16 mouse cellular contexts compared by ENCODE assay signal in genomic region chr10:41088852-41089251, GRCm38 (mm10). TPM values are rescaled to one million over a fixed set of nuclear protein-coding genes. Genes with fewer than 3 reads are reported as not detected.
DNase-seq lines count a peak whose midpoint lies in the region; ATAC-seq and TF ChIP-seq lines count a peak whose summit lies in the region.
"Had no signal": no experiment of that assay in that cellular context is flagged by ENCODE, and none has a peak within 500 bp of the region (broad histone marks: within the 10 kb centered on the region; RNA-seq: fewer than 3 reads in every experiment).

No protein-coding gene starts in this region.

- H3K4me1 ChIP-seq in lung, embryonic 14.5 days (ENCODE audit: insufficient read depth) = no peaks in the 10 kb centered on the region
- no peaks in the 10 kb centered on the region for H3K4me1 ChIP-seq in lung, adult 2 months (ENCODE audit: control insufficient read depth, insufficient read depth, low read length)
- H3K4me1 ChIP-seq in limb, embryonic 14.5 days (ENCODE audit: control insufficient read depth, insufficient read depth, low read length) = no peaks in the 10 kb centered on the region
- H3K4me1 ChIP-seq: limb, embryonic 12.5 days had no signal

- no peak for ATAC-seq in lung, embryonic 14.5 days (ENCODE audit: insufficient read depth)
- ATAC-seq in limb, embryonic 14.5 days (ENCODE audit: low FRiP score, low read depth) = no peak
- ATAC-seq: liver, postnatal 0 days; midbrain, embryonic 16.5 days had no signal

- peak; percentile 59 for DNase-seq in lung, embryonic 14.5 days
- DNase-seq in lung, adult 2 months = no peak
- DNase-seq in NIH3T3 (ENCODE audit: low read depth) = peak; percentile 47
- DNase-seq in embryo, embryonic 10.5 days (ENCODE audit: low spot score) = peak; percentile 32
- peak; percentile 29 for DNase-seq in limb, embryonic 14.5 days (ENCODE audit: low spot score)
- DNase-seq in layer of hippocampus, adult 9-11 months = no peak
- DNase-seq in urinary bladder, postnatal 36 days (ENCODE audit: low spot score in 2 of 2) = no peak
- DNase-seq: cerebellum, adult 18-20 months; kidney, adult 8-10 months; liver, postnatal 0 days; right cerebral cortex, postnatal 14 days; thymus, adult 18-20 months had no signal

- TF ChIP-seq CTCF in lung, embryonic 14.5 days (IDR thresholded peaks at IDR 0.05; ENCODE audit: low read depth) = no peak
- no peak for TF ChIP-seq CTCF in lung, adult 2 months (IDR thresholded peaks at IDR 0.05; ENCODE audit: insufficient read depth, low read length)

- 50% methylated on average over 7 of the region's 7 CpGs for WGBS in lung, embryonic 14.5 days
- WGBS in lung, adult 2 months = 48% methylated on average over 7 of the region's 7 CpGs
- WGBS in limb, embryonic 14.5 days = 47% methylated on average over 7 of the region's 7 CpGs

- H3K9me3 ChIP-seq in lung, embryonic 14.5 days (ENCODE audit: low read depth, low read length) = no peaks in the 10 kb centered on the region
- H3K9me3 ChIP-seq in limb, embryonic 14.5 days (ENCODE audit: control insufficient read depth, low read length) = no peaks in the 10 kb centered on the region
- H3K9me3 ChIP-seq: limb, embryonic 12.5 days had no signal

- H3K27ac ChIP-seq in lung, embryonic 14.5 days (ENCODE audit: low read depth) = no peak overlapping the region
- no peak overlapping the region for H3K27ac ChIP-seq in limb, embryonic 14.5 days (replicated peaks; ENCODE audit: low read depth, low read length)
- H3K27ac ChIP-seq: hindbrain, embryonic 14.5 days; limb, embryonic 12.5 days had no signal

- no peak for TF ChIP-seq POLR2A in lung, adult 2 months (IDR thresholded peaks at IDR 0.05; ENCODE audit: borderline replicate concordance, extremely low read depth, low read depth, low read length)
- no peak for TF ChIP-seq POLR2A in limb, embryonic 14.5 days (IDR thresholded peaks at IDR 0.05; ENCODE audit: borderline replicate concordance, extremely low read depth, insufficient read depth, insufficient read length)

- no peaks in the 10 kb centered on the region for H3K36me3 ChIP-seq in lung, embryonic 14.5 days (ENCODE audit: insufficient read depth)
- H3K36me3 ChIP-seq in limb, embryonic 14.5 days (ENCODE audit: control insufficient read depth, insufficient read depth, low read length) = no peaks in the 10 kb centered on the region
- H3K36me3 ChIP-seq: limb, embryonic 12.5 days had no signal

- no peak overlapping the region for H3K4me3 ChIP-seq in lung, embryonic 14.5 days (ENCODE audit: low read depth, low read length)
- no peak overlapping the region for H3K4me3 ChIP-seq in lung, adult 2 months (replicated peaks; ENCODE audit: extremely low read depth, low read depth, low read length)
- no peak overlapping the region for H3K4me3 ChIP-seq in limb, embryonic 14.5 days (replicated peaks; ENCODE audit: low read length)
- H3K4me3 ChIP-seq: limb, embryonic 12.5 days had no signal

- no peak overlapping the region for H3K9ac ChIP-seq in lung, embryonic 14.5 days
- no peak overlapping the region for H3K9ac ChIP-seq in limb, embryonic 14.5 days (ENCODE audit: low read depth, low read length, severe bottlenecking)
- H3K9ac ChIP-seq: hindbrain, embryonic 14.5 days; limb, embryonic 12.5 days; liver, postnatal 0 days had no signal

- no peaks in the 10 kb centered on the region for H3K27me3 ChIP-seq in lung, embryonic 14.5 days (ENCODE audit: insufficient read depth, low read length)
- no peaks in the 10 kb centered on the region for H3K27me3 ChIP-seq in limb, embryonic 14.5 days (ENCODE audit: control insufficient read depth, insufficient read depth, low read length)
- H3K27me3 ChIP-seq: limb, embryonic 12.5 days had no signal

- H3K4me2 ChIP-seq in lung, embryonic 14.5 days = no peak overlapping the region
- no peak overlapping the region for H3K4me2 ChIP-seq in limb, embryonic 14.5 days (replicated peaks; ENCODE audit: low read depth, low read length, severe bottlenecking)
- H3K4me2 ChIP-seq: hindbrain, embryonic 14.5 days; limb, embryonic 12.5 days had no signal

RNA-seq across cellular contexts. Expression of gene Gpr6, which starts 16.8 kb away (rescaled TPM):
- polyA plus RNA-seq in lung, embryonic 14.5 days (2014; fragmentation: Nextera tagmentation; extraction: Ambion mirVana) = not detected in 2 replicates
- polyA plus RNA-seq in lung, adult 2 months (2012; rRNA removed) = not detected in 2 replicates
- not detected in 2 replicates for polyA plus RNA-seq in limb, embryonic 14.5 days (2012; rRNA removed)
- polyA plus RNA-seq in limb, embryonic 14.5 days (2014; fragmentation: Nextera tagmentation; extraction: Ambion mirVana) = not detected in 2 replicates
- polyA plus RNA-seq: heart, embryonic 14.5 days; limb, embryonic 12.5 days; liver, postnatal 0 days had no signal

Comparison
In these comparisons a context has a peak if more than half of its experiments do, and no peak if none do; other contexts are left out.
1. DNase-seq: peak in lung, embryonic 14.5 days (single experiment), NIH3T3 (single experiment), embryo, embryonic 10.5 days (single experiment) and limb, embryonic 14.5 days (single experiment); none in lung, adult 2 months (single experiment), layer of hippocampus, adult 9-11 months (single experiment) and urinary bladder, postnatal 36 days (0 of 2).